Mouse (Mus musculus) intestine, embryonic 14.5 days (tissue): ENCODE data around the gene Ddx3x. TPM values are rescaled to one million over a fixed set of nuclear protein-coding genes. Genes with fewer than 3 reads are reported as not detected.

Experiments used
- ATAC-seq: fragments of 200-750 bp; cut with Nextera tagmentation; replicated peaks from 2 replicates; pipeline ENCODE4 v1.8.0; 2017; ENCODE audit warnings: low read depth, moderate number of reproducible peaks, moderate TSS enrichment, moderate library complexity; ENCODE audit not compliant: low FRiP score, low TSS enrichment
- DNase-seq: peaks from one replicate; pipeline ENCODE4 v3.0.0-alpha.2; 2018; ENCODE audit warnings: low spot score
- H3K27ac ChIP-seq: fragments of 300-500 bp; sonication (generic); 2 replicates; pipeline ENCODE4 v1.5.1; 2014; ENCODE audit warnings: low read depth, mild to moderate bottlenecking, control low read depth
- H3K27me3 ChIP-seq: fragments of 300-500 bp; sonication (generic); replicated peaks from 2 replicates; pipeline ENCODE4 v1.6.1; 2014; ENCODE audit warnings: low read length, control low read depth; ENCODE audit not compliant: control insufficient read depth, insufficient read depth
- H3K36me3 ChIP-seq: fragments of 300-500 bp; sonication (generic); 2 replicates; pipeline ENCODE4 v1.6.1; 2014; ENCODE audit warnings: low read length, control low read depth; ENCODE audit not compliant: control insufficient read depth, insufficient read depth
- H3K4me1 ChIP-seq: fragments of 300-500 bp; sonication (generic); replicated peaks from 2 replicates; pipeline ENCODE4 v1.6.1; 2014; ENCODE audit warnings: low read length, control low read depth, mixed read lengths; ENCODE audit not compliant: control insufficient read depth, insufficient read depth
- H3K4me2 ChIP-seq: fragments of 300-500 bp; sonication (generic); 2 replicates; pipeline ENCODE4 v1.6.1; 2014; ENCODE audit warnings: low read length
- H3K4me3 ChIP-seq: fragments of 300-500 bp; sonication (generic); 2 replicates; pipeline ENCODE4 v1.5.1; 2014; ENCODE audit warnings: low read depth, low read length, control low read depth, mixed read lengths
- H3K9ac ChIP-seq: fragments of 300-500 bp; sonication (generic); 2 replicates; pipeline ENCODE4 v1.6.1; 2014; ENCODE audit warnings: mild to moderate bottlenecking, low read length
- H3K9me3 ChIP-seq: fragments of 300-500 bp; sonication (generic); 2 replicates; pipeline ENCODE4 v1.6.1; 2016; ENCODE audit warnings: low read length, control low read depth; ENCODE audit not compliant: control insufficient read depth
- WGBS: fragments of 180-500 bp; shearing (Covaris S2); extraction: QIAGEN DNeasy Blood & Tissue Kit; methylation state at CpG from one replicate; pipeline ENCODE4 v1.1.7; 2014; 5-methylcytosine and 5-hydroxymethylcytosine counted together
- polyA plus RNA-seq: library from polyadenylated mRNA; unstranded; fragments of >200 nt; fragmentation: Nextera tagmentation; extraction: Ambion mirVana; gene quantifications from 2 replicates; pipeline ENCODE4 v1.2.1, GENCODE M21; 2014

Ddx3x gene
- polyA plus RNA-seq, 1 experiment from 2014 or later: 140 TPM

- peak; percentile 58 for DNase-seq
- H3K9ac ChIP-seq: peak overlapping the region; percentile 62
Measured at GRCm38 (mm10) chrX:13241426-13242319, 39.1 kb upstream of the Ddx3x start.

GRCm38 (mm10) chrX:13242320-13243096 lies 38.3 kb upstream of the Ddx3x start:
- DNase-seq (peak; percentile 82), ATAC-seq (peak; percentile 91)
- WGBS: 11% methylated on average over 24 of the region's 24 CpGs
- peak overlapping the region; percentile 62 for H3K9ac ChIP-seq
- H3K4me1 ChIP-seq: no peaks in the 10 kb centered on the region
- H3K9me3 ChIP-seq: no peaks in the 10 kb centered on the region
- H3K27me3 ChIP-seq: peaks cover 6% of the 10 kb centered on the region; the same call in 1 of the 2 replicates
- H3K27ac ChIP-seq: peak overlapping the region; percentile 97
- peak overlapping the region; percentile 58 for H3K4me2 ChIP-seq
- H3K36me3 ChIP-seq: no peaks in the 10 kb centered on the region
- H3K4me3 ChIP-seq: peak overlapping the region; percentile 36

More at GRCm38 (mm10) chrX:13241426-13242319, 39.1 kb upstream of the Ddx3x start:
- H3K27ac ChIP-seq: peak overlapping the region; percentile 97
- peaks cover 6% of the 10 kb centered on the region; the same call in 1 of the 2 replicates for H3K27me3 ChIP-seq
- no peak for ATAC-seq
- no peaks in the 10 kb centered on the region for H3K36me3 ChIP-seq
- H3K4me2 ChIP-seq: peak overlapping the region; percentile 58
- H3K9me3 ChIP-seq: no peaks in the 10 kb centered on the region
- no peaks in the 10 kb centered on the region for H3K4me1 ChIP-seq
- H3K4me3 ChIP-seq: peak overlapping the region; percentile 36
- 10% methylated on average over 21 of the region's 21 CpGs for WGBS

- DNase-seq: no peak
- H3K27me3 ChIP-seq: peaks cover 9% of the 10 kb centered on the region; the same call in 1 of the 2 replicates
- peak overlapping the region; percentile 52 for H3K9ac ChIP-seq
Measured at GRCm38 (mm10) chrX:13243133-13244123, 37.3 kb upstream of the Ddx3x start.

GRCm38 (mm10) chrX:13244588-13244987 lies 36.2 kb upstream of the Ddx3x start:
- H3K27ac ChIP-seq: no peak overlapping the region
- no peak overlapping the region for H3K4me3 ChIP-seq
- no peak overlapping the region for H3K4me2 ChIP-seq
- ATAC-seq (no peak; the same call in 1 of the 2 replicates), DNase-seq (no peak)
- peaks cover 9% of the 10 kb centered on the region; the same call in 1 of the 2 replicates for H3K27me3 ChIP-seq
- H3K4me1 ChIP-seq: no peaks in the 10 kb centered on the region
- H3K9me3 ChIP-seq: no peaks in the 10 kb centered on the region
- no peak overlapping the region for H3K9ac ChIP-seq
- no peaks in the 10 kb centered on the region for H3K36me3 ChIP-seq

More at GRCm38 (mm10) chrX:13243133-13244123, 37.3 kb upstream of the Ddx3x start:
- no peaks in the 10 kb centered on the region for H3K4me1 ChIP-seq
- H3K36me3 ChIP-seq: no peaks in the 10 kb centered on the region
- peak; percentile 45 for ATAC-seq
- peak overlapping the region; percentile 36; the same call in 1 of the 2 replicates for H3K4me3 ChIP-seq
- peak overlapping the region; percentile 58 for H3K4me2 ChIP-seq
- 20% methylated on average over 15 of the region's 15 CpGs for WGBS
- no peaks in the 10 kb centered on the region for H3K9me3 ChIP-seq
- peak overlapping the region; percentile 97 for H3K27ac ChIP-seq

GRCm38 (mm10) chrX:13245027-13245426 lies 35.7 kb upstream of the Ddx3x start:
- Histone ChIP-seq H3K9me3 (no peaks in the 10 kb centered on the region), H3K4me3 (no peak overlapping the region), H3K9ac (no peak overlapping the region), H3K4me1 (no peaks in the 10 kb centered on the region), H3K27ac (no peak overlapping the region), H3K4me2 (no peak overlapping the region), H3K27me3 (peaks cover 9% of the 10 kb centered on the region; the same call in 1 of the 2 replicates), H3K36me3 (no peaks in the 10 kb centered on the region)
- 48% methylated on average over 3 of the region's 3 CpGs for WGBS
- ATAC-seq (no peak), DNase-seq (no peak)

GRCm38 (mm10) chrX:13251683-13252082 lies 29.1 kb upstream of the Ddx3x start:
- peaks cover 2% of the 10 kb centered on the region; the same call in 1 of the 2 replicates for H3K27me3 ChIP-seq
- ATAC-seq (no peak), DNase-seq (no peak)
- H3K9me3 ChIP-seq: no peaks in the 10 kb centered on the region
- no peak overlapping the region for H3K4me2 ChIP-seq
- no peaks in the 10 kb centered on the region for H3K4me1 ChIP-seq
- no peak overlapping the region for H3K4me3 ChIP-seq
- H3K36me3 ChIP-seq: no peaks in the 10 kb centered on the region
- H3K27ac ChIP-seq: no peak overlapping the region
- H3K9ac ChIP-seq: no peak overlapping the region
- WGBS: 79% methylated on average over 4 of the region's 4 CpGs

GRCm38 (mm10) chrX:13254273-13254672 lies 26.5 kb upstream of the Ddx3x start:
- DNase-seq: no peak

More at GRCm38 (mm10) chrX:13254273-13254672, 26.5 kb upstream of the Ddx3x start:
- no peaks in the 10 kb centered on the region for H3K36me3 ChIP-seq
- H3K4me2 ChIP-seq: no peak overlapping the region
- no peak overlapping the region for H3K27ac ChIP-seq
- no peaks in the 10 kb centered on the region for H3K4me1 ChIP-seq
- H3K27me3 ChIP-seq: no peaks in the 10 kb centered on the region
- 83% methylated on average over 3 of the region's 3 CpGs for WGBS
- no peak overlapping the region for H3K4me3 ChIP-seq
- H3K9ac ChIP-seq: no peak overlapping the region
- no peak for ATAC-seq
- H3K9me3 ChIP-seq: no peaks in the 10 kb centered on the region
